Mouse (Mus musculus) erythroblast, embryonic 14.5 days (primary cell): ENCODE measurements around the gene Golga2. TPM values are rescaled to one million over a fixed set of nuclear protein-coding genes. Genes with fewer than 3 reads are reported as not detected.

Experiments
- H3K27me3 ChIP-seq: 2 replicates; pipeline ENCODE4 v1.6.1; 2012; ENCODE audit warnings: inconsistent platforms; ENCODE audit not compliant: control insufficient read depth
- H3K36me3 ChIP-seq: 2 replicates; pipeline ENCODE4 v1.6.1; 2012; ENCODE audit warnings: mild to moderate bottlenecking, inconsistent platforms; ENCODE audit not compliant: control insufficient read depth
- H3K4me1 ChIP-seq: 2 replicates; pipeline ENCODE4 v1.6.1; 2012; ENCODE audit warnings: inconsistent platforms; ENCODE audit not compliant: control insufficient read depth
- H3K4me3 ChIP-seq: replicated peaks from 2 replicates; pipeline ENCODE3; 2012; ENCODE audit warnings: moderate library complexity, mild to moderate bottlenecking, inconsistent platforms
- H3K9me3 ChIP-seq: 2 replicates; pipeline ENCODE4 v1.6.1; 2012; ENCODE audit warnings: low read length, inconsistent platforms, mixed read lengths; ENCODE audit not compliant: control insufficient read depth
- GATA1 ChIP-seq: IDR thresholded peaks from 2 replicates; pipeline ENCODE4 v1.6.1; 2012; ENCODE audit warnings: low read length, inconsistent platforms, mixed read lengths
- TAL1 ChIP-seq: IDR thresholded peaks from 3 replicates; pipeline ENCODE4 v1.6.1; 2012; ENCODE audit warnings: low read length, inconsistent platforms, mixed read lengths
- polyA plus RNA-seq: library from polyadenylated mRNA; stranded (reverse); fragments of >175 nt; gene quantifications from 2 replicates; pipeline ENCODE4 v1.2.3, GENCODE M21; 2012

Golga2 gene
- polyA plus RNA-seq, 1 experiment = 4.1 TPM

DNA sequence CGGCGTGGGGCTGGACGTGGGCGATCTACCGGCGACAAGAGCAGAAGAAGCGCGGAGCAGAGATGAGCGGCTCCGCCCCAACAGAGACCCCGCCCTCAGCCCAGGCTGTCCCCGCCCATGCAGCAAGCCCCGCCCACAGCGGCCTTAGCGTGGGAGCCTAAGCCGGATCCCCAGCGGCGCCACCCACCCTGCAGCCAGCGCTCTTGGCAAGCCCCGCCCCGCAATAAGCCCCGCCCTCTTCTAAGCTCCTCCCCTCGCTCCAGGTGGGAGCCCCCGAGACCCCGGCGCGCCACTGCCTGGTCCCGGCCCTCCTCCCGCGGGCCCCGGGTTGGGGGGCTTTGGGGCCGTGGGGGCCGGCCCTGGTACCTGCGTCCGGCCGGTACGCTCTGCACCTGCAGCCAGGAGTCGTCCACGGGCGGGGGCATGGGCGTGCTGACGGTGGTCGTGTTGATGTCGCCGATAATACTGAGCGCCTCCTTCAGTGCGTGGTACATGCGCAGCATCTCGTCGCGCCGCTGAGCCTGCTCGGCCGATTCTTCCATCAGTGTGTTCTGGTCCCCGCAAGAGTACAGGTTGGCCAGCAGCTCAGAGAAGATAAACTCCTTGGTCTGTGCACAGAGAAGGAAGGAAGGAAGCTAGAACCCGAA is 25.3 kb downstream of the Golga2 start:
- peaks cover 14% of the 10 kb centered on the region for H3K4me1 ChIP-seq
- no peak for TF ChIP-seq TAL1
- TF ChIP-seq GATA1 = no peak
- no peaks in the 10 kb centered on the region for H3K9me3 ChIP-seq
- H3K36me3 ChIP-seq = peaks cover 17% of the 10 kb centered on the region
- H3K27me3 ChIP-seq = peaks cover 61% of the 10 kb centered on the region
- H3K4me3 ChIP-seq = peak overlapping the region; percentile 40

DNA sequence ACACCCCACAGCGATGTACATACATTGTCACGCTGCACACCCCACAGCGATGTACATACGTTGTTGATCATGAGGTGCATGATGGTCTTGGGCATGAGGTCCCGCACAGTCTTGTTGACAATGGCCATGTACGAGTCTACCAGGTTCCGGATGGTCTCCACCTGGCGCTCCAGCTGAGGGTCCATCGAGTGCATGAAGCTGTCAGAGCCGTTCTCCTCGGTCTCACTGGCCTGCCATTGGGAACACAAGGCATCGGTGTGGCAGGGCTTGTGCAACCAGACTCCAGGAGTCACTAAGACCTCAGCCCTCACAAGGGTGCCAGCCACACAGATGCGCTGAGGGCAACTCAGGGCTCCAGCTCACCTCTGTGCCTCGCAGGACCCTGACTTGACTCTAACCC is 27.6 kb downstream of the Golga2 start:
- no peaks in the 10 kb centered on the region for H3K36me3 ChIP-seq
- H3K27me3 ChIP-seq = peaks cover 83% of the 10 kb centered on the region
- no peaks in the 10 kb centered on the region for H3K9me3 ChIP-seq
- TF ChIP-seq GATA1 = no peak
- TF ChIP-seq TAL1 = no peak
- no peak overlapping the region for H3K4me3 ChIP-seq
- peaks cover 14% of the 10 kb centered on the region for H3K4me1 ChIP-seq

DNA sequence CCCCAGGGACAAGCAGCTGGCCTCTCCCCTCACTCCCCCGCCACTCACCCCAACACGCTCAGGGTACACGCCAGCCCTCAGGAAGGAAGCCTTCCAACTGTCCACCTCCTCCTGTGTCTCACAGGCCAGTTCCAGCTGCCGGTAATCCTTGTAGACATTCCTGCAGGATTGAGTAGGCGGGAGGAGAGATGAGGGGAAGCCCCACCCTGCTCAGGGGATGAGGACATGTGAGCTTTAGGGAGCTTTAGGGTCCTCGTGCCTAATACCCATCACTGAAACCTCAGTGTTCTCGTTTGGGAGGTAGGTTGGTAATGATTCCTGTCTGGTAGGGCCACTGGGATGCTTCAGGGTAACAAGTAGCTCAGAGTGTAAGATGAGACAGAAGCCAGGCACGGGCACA is 28.6 kb downstream of the Golga2 start:
- peaks cover 85% of the 10 kb centered on the region for H3K27me3 ChIP-seq

DNA sequence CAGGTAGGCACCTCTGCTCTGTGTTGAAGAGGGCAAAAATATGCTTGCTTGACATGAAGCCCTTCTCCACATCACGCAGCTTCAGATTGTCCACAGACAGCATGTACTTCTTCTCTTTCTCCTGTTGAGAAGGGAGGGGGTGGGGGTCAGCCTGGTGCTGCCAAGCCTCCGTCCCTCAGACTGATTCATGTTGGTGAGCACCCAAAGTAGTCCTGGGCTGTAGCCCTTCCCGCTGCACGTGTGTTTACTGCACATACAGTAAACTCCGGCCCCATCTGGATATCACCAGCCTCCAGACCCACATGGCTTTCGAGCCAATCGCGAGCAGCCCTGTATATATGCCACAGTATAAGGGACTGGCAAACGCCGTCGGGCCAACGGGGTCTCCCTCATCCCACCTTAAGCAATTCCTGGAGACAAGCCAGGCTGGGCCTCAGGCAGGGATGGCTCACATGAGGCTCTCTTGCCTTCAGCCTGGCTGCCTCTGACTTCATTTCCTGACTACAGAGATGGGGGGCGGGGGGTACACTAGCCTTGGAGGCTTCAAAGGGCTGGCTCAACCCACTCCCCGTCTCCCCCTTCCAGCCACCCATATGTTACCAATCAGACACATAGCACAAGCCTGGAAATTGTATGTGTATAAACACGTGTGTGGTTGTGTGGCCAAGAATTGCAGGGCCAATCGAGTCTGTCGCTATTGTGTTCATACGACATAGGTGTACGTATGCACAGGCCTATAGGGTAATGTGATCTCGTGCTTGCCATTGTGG is 29.9 kb downstream of the Golga2 start:
- H3K27me3 ChIP-seq = peaks cover 78% of the 10 kb centered on the region
- peaks cover 6% of the 10 kb centered on the region for H3K4me1 ChIP-seq
- TF ChIP-seq GATA1 (no peak), TAL1 (no peak)

More for the DNA sequence above, 28.6 kb downstream of the Golga2 start:
- H3K9me3 ChIP-seq = no peaks in the 10 kb centered on the region
- no peaks in the 10 kb centered on the region for H3K36me3 ChIP-seq
- TF ChIP-seq TAL1 = no peak
- TF ChIP-seq GATA1 = no peak
- H3K4me3 ChIP-seq = no peak overlapping the region
- peaks cover 14% of the 10 kb centered on the region for H3K4me1 ChIP-seq

DNA sequence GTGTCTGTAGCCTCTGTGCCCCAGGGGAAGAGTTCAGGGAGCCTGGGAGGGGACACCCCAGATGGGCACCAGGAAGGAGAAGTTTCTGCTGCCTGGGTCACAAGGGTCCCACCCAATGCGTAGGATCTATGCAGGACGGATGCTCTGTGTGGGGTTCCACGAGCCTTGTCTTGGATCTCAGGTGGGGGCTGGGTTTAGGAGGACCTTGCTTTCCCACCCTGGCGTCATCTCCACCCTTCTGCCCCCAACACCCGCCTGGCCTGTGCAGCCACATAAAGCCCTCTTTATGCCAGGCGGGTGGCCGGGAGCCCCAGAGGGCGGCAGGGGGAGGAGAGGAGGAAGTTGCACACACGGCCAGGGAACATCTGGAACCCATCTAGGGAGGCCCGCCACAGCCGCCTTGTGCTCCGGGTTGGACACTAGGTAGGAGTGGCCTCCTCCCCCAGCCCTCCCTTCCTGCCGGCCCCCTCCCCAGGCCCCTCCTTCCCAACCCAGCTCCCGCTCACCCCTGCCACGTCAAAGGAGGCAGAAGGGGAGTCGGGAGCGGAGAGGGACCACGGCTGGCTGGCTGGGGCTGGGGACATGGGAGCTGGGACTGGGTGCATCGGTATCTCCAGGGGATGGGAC is 30.7 kb downstream of the Golga2 start:
- TF ChIP-seq TAL1 (no peak), GATA1 (no peak)
- H3K9me3 ChIP-seq = no peaks in the 10 kb centered on the region
- peak overlapping the region; percentile 12 for H3K4me3 ChIP-seq
- no peaks in the 10 kb centered on the region for H3K36me3 ChIP-seq
- no peaks in the 10 kb centered on the region for H3K4me1 ChIP-seq
- H3K27me3 ChIP-seq = peaks cover 70% of the 10 kb centered on the region

More for the DNA sequence above, 29.9 kb downstream of the Golga2 start:
- Histone ChIP-seq H3K36me3 (no peaks in the 10 kb centered on the region), H3K4me3 (no peak overlapping the region), H3K9me3 (no peaks in the 10 kb centered on the region)

DNA sequence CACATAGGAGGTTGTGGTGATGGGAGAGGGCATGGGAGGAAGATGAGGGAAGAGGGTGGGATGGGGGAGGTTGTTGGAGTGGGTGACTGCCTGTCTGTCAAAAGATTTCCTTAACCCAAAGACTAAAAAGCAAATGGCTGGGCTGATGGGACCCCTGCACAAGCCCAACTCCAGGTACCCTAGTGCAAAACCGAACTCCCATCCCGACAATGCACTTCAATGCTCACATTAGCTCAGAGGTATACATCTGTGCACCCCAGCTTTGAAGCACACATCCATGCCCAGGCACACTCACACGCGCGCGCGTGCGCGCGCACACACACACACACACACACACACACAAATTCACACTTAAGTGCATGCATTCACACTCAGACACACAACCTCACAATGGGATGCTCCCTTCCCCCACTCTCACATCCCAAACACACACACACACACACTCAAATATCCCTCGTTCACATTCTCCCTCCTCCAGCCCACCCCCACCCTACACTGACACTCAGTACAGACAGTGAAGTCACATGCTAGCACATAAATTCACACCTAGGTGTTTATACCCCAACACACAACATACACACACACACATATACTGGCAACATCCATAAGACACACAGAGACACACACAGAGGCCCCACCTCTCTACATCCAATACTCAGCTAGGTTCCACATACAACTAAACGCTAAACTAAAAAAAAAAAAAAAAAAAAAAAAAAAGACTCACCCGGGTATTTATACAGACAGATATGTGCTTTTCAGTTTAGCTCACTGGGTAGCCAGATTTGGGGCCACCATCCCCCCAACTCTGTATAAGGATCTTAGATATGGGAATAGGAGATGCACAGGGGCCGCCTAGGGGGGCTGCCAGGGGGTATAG is 31.8 kb downstream of the Golga2 start:
- Histone ChIP-seq H3K27me3 (peaks cover 61% of the 10 kb centered on the region), H3K36me3 (no peaks in the 10 kb centered on the region), H3K4me1 (no peaks in the 10 kb centered on the region), H3K4me3 (no peak overlapping the region), H3K9me3 (no peaks in the 10 kb centered on the region)
- TF ChIP-seq TAL1 = no peak
- no peak for TF ChIP-seq GATA1

DNA sequence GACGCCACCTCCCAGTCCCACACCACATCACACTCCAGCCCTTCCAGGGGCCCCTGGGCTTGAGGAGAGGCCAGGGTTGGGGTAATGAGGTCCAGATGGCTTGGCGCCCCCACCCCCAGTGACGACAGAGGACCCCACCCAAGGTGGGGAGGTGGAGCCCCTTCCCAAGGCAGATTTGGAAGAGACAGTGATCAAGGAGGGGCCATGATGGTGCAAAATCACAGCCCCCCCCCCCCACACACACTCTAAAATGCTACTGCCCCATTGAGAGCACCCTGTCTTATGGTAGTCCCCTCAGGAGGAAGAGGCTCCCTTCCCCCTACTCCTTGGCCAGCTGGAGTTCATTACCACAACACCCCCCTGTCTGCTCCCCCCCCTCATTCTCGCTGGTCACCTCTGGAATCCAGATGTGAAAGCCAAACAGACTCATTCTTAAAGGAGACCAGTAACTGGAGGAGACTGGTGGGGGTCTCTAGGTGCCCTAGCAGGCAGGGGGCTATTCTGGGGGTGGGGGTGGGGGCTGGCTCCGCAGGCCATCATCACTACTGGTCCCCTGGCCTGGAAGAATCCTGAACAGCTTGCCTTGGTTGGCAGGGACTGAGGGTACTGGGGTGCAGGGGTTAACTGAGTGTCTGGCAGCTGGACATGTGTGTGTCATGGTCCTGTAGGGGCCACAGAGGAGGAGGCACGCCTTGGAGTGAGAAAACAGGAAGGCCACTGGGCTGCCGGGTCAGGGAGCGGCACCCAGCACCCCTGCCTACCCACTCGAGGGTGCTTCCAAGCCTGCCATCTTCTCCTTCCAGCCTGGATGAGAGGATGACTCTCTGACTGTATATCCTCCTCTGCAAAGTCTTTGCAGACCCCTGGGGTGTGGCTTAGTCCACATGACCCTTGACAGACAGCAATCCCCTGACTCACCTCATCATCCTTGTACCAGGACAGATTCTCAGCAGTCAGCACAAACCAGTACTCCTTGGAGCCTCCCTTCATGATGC is 32.7 kb downstream of the Golga2 start:
- Histone ChIP-seq H3K4me1 (no peaks in the 10 kb centered on the region), H3K27me3 (peaks cover 55% of the 10 kb centered on the region), H3K4me3 (no peak overlapping the region), H3K36me3 (no peaks in the 10 kb centered on the region), H3K9me3 (no peaks in the 10 kb centered on the region)
- TF ChIP-seq GATA1 (no peak), TAL1 (no peak)

DNA sequence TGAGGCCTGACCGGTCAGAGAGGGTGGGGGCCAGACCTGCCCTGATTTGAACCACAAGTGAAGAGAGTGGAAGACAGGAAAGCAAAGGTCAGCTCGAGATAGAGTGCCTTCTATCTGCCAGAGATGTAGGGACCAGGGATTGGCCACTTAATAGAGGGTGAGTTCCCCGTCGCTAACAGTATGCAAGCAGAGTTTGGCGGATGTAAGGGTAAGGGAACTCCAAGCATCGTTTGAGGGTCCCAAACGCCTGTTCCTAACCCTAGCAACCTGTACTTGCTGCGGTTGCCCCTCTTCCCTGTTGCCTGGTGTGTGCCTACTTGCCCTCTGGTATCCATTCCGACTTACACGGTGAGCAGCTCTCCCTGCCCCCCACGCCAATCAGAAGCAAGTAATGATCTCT is 33.5 kb downstream of the Golga2 start:
- Histone ChIP-seq H3K9me3 (no peaks in the 10 kb centered on the region), H3K27me3 (peaks cover 47% of the 10 kb centered on the region)

More for the DNA sequence above, 33.5 kb downstream of the Golga2 start:
- TF ChIP-seq TAL1 = no peak
- no peak for TF ChIP-seq GATA1
- Histone ChIP-seq H3K4me3 (no peak overlapping the region), H3K36me3 (no peaks in the 10 kb centered on the region), H3K4me1 (no peaks in the 10 kb centered on the region)
